Mouse (Mus musculus): Measurements from ENCODE around the gene Slc16a7. TPM values are rescaled to one million over a fixed set of nuclear protein-coding genes. Genes with fewer than 3 reads are reported as not detected.

Gene Slc16a7
- polyA plus RNA-seq (2016; fragmentation: Nextera tagmentation; extraction: Ambion mirVana): 2.8 and 3.1 TPM in 2 replicates

- Histone ChIP-seq H3K27ac (peak within 1 kb of the TSS; percentile 88), H3K36me3 (no peaks in the 10 kb centered on the region), H3K4me1 (peaks cover 7% of the 10 kb centered on the region), H3K4me3 (peak within 1 kb of the TSS; percentile 85), H3K27me3 (ENCODE audit: low read depth, poor library complexity, severe bottlenecking) (peaks cover 17% of the 10 kb centered on the region), H3K9me3 (replicated peaks) (no peaks in the 10 kb centered on the region)
- peak; percentile 83 for DNase-seq (ENCODE audit: low spot score)
- 1% methylated on average over 67 of the region's 67 CpGs for WGBS
Measured at GRCm38 (mm10) chr10:125388876-125389786, at the start of gene Slc16a7. Slc16a7 (minus strand) TSS chr10:125389465.

GRCm38 (mm10) chr10:125418795-125419194, 29.5 kb upstream of the Slc16a7 start:
- Histone ChIP-seq H3K27me3 (ENCODE audit: low read depth, poor library complexity, severe bottlenecking) (no peaks in the 10 kb centered on the region), H3K4me3 (no peak overlapping the region), H3K36me3 (no peaks in the 10 kb centered on the region), H3K9me3 (replicated peaks) (no peaks in the 10 kb centered on the region), H3K4me1 (no peaks in the 10 kb centered on the region), H3K27ac (no peak overlapping the region)
- WGBS: 72% methylated on average over 6 of the region's 6 CpGs
- no peak for DNase-seq (ENCODE audit: low spot score)

- H3K4me1 ChIP-seq: no peaks in the 10 kb centered on the region
- WGBS: 93% methylated on average over 4 of the region's 4 CpGs
- no peak overlapping the region for H3K4me3 ChIP-seq
- no peak for DNase-seq (ENCODE audit: low spot score)
- H3K27me3 ChIP-seq (ENCODE audit: low read depth, poor library complexity, severe bottlenecking): no peaks in the 10 kb centered on the region
- H3K9me3 ChIP-seq (replicated peaks): no peaks in the 10 kb centered on the region
- no peak overlapping the region for H3K27ac ChIP-seq
- no peaks in the 10 kb centered on the region for H3K36me3 ChIP-seq
Measured at GRCm38 (mm10) chr10:125399796-125400195, 10.5 kb upstream of the Slc16a7 start.

- no peak for DNase-seq (ENCODE audit: low spot score)
- peaks cover 7% of the 10 kb centered on the region for H3K4me1 ChIP-seq
- H3K27ac ChIP-seq: no peak overlapping the region
- 91% methylated on average over 6 of the region's 6 CpGs for WGBS
- H3K27me3 ChIP-seq (ENCODE audit: low read depth, poor library complexity, severe bottlenecking): peaks cover 17% of the 10 kb centered on the region
- no peaks in the 10 kb centered on the region for H3K9me3 ChIP-seq (replicated peaks)
- no peaks in the 10 kb centered on the region for H3K36me3 ChIP-seq
- H3K4me3 ChIP-seq: peak overlapping the region; percentile 85
Measured at GRCm38 (mm10) chr10:125390011-125390410, 746 bp upstream of the Slc16a7 start.

GRCm38 (mm10) chr10:125388481-125388875, 787 bp downstream of the Slc16a7 start:
- H3K4me1 ChIP-seq: peaks cover 7% of the 10 kb centered on the region
- no peaks in the 10 kb centered on the region for H3K9me3 ChIP-seq (replicated peaks)
- H3K36me3 ChIP-seq: no peaks in the 10 kb centered on the region
- peak overlapping the region; percentile 85 for H3K4me3 ChIP-seq
- 13% methylated on average over 7 of the region's 7 CpGs for WGBS
- DNase-seq (ENCODE audit: low spot score): peak; percentile 46
- H3K27ac ChIP-seq: peak overlapping the region; percentile 88; the same call in 1 of the 2 replicates
- peaks cover 17% of the 10 kb centered on the region for H3K27me3 ChIP-seq (ENCODE audit: low read depth, poor library complexity, severe bottlenecking)

- WGBS: 54% methylated on average over 14 of the region's 14 CpGs
Measured at GRCm38 (mm10) chr10:125387782-125388415, 1.4 kb downstream of the Slc16a7 start.

GRCm38 (mm10) chr10:125375526-125375925, 13.7 kb downstream of the Slc16a7 start:
- DNase-seq (ENCODE audit: low spot score): no peak
- WGBS: 83% methylated on average over 5 of the region's 5 CpGs
- no peaks in the 10 kb centered on the region for H3K36me3 ChIP-seq

More at GRCm38 (mm10) chr10:125387782-125388415, 1.4 kb downstream of the Slc16a7 start:
- DNase-seq (ENCODE audit: low spot score): no peak
- H3K27ac ChIP-seq: no peak overlapping the region
- H3K9me3 ChIP-seq (replicated peaks): no peaks in the 10 kb centered on the region
- H3K4me1 ChIP-seq: peaks cover 7% of the 10 kb centered on the region
- no peak overlapping the region for H3K4me3 ChIP-seq
- no peaks in the 10 kb centered on the region for H3K36me3 ChIP-seq
- peaks cover 17% of the 10 kb centered on the region for H3K27me3 ChIP-seq (ENCODE audit: low read depth, poor library complexity, severe bottlenecking)

GRCm38 (mm10) chr10:125372666-125373065, 16.6 kb downstream of the Slc16a7 start:
- WGBS: 95% methylated on average over 13 of the region's 13 CpGs
- H3K36me3 ChIP-seq: no peaks in the 10 kb centered on the region
- no peaks in the 10 kb centered on the region for H3K4me1 ChIP-seq
- DNase-seq (ENCODE audit: low spot score): no peak
- H3K27ac ChIP-seq: no peak overlapping the region
- H3K27me3 ChIP-seq (ENCODE audit: low read depth, poor library complexity, severe bottlenecking): no peaks in the 10 kb centered on the region
- H3K4me3 ChIP-seq: no peak overlapping the region
- H3K9me3 ChIP-seq (replicated peaks): no peaks in the 10 kb centered on the region

More at GRCm38 (mm10) chr10:125375526-125375925, 13.7 kb downstream of the Slc16a7 start:
- Histone ChIP-seq H3K27ac (no peak overlapping the region), H3K27me3 (ENCODE audit: low read depth, poor library complexity, severe bottlenecking) (no peaks in the 10 kb centered on the region), H3K4me3 (no peak overlapping the region), H3K9me3 (replicated peaks) (no peaks in the 10 kb centered on the region), H3K4me1 (peaks cover 3% of the 10 kb centered on the region; the same call in 1 of the 2 replicates)

GRCm38 (mm10) chr10:125371451-125371850, 17.8 kb downstream of the Slc16a7 start:
- DNase-seq (ENCODE audit: low spot score): no peak
- Histone ChIP-seq H3K4me3 (no peak overlapping the region), H3K27ac (no peak overlapping the region), H3K27me3 (ENCODE audit: low read depth, poor library complexity, severe bottlenecking) (no peaks in the 10 kb centered on the region), H3K9me3 (replicated peaks) (no peaks in the 10 kb centered on the region), H3K4me1 (no peaks in the 10 kb centered on the region), H3K36me3 (no peaks in the 10 kb centered on the region)
- 90% methylated on average over 11 of the region's 11 CpGs for WGBS

- WGBS: 87% methylated on average over 8 of the region's 8 CpGs
- DNase-seq (ENCODE audit: low spot score): no peak
- Histone ChIP-seq H3K27ac (no peak overlapping the region), H3K4me3 (no peak overlapping the region), H3K36me3 (no peaks in the 10 kb centered on the region), H3K9me3 (replicated peaks) (no peaks in the 10 kb centered on the region), H3K27me3 (ENCODE audit: low read depth, poor library complexity, severe bottlenecking) (no peaks in the 10 kb centered on the region), H3K4me1 (no peaks in the 10 kb centered on the region)
Measured at GRCm38 (mm10) chr10:125370037-125370610, 19.1 kb downstream of the Slc16a7 start.

GRCm38 (mm10) chr10:125358479-125358878, 30.8 kb downstream of the Slc16a7 start:
- Histone ChIP-seq H3K4me1 (peaks cover 16% of the 10 kb centered on the region), H3K36me3 (no peaks in the 10 kb centered on the region), H3K27me3 (ENCODE audit: low read depth, poor library complexity, severe bottlenecking) (no peaks in the 10 kb centered on the region), H3K9me3 (replicated peaks) (no peaks in the 10 kb centered on the region), H3K27ac (no peak overlapping the region), H3K4me3 (no peak overlapping the region)
- WGBS: 90% methylated on average over 7 of the region's 7 CpGs
- DNase-seq (ENCODE audit: low spot score): no peak

- no peaks in the 10 kb centered on the region; the same call in 1 of the 2 replicates for H3K9me3 ChIP-seq (replicated peaks)
- no peak overlapping the region for H3K27ac ChIP-seq
- H3K27me3 ChIP-seq (ENCODE audit: low read depth, poor library complexity, severe bottlenecking): no peaks in the 10 kb centered on the region
- H3K4me1 ChIP-seq: peaks cover 12% of the 10 kb centered on the region
- WGBS: 92% methylated on average over 7 of the region's 7 CpGs
- H3K4me3 ChIP-seq: no peak overlapping the region
- DNase-seq (ENCODE audit: low spot score): no peak
- H3K36me3 ChIP-seq: no peaks in the 10 kb centered on the region
Measured at GRCm38 (mm10) chr10:125352805-125353204, 36.5 kb downstream of the Slc16a7 start.

Data from limb, embryonic 10.5 days (tissue).